In the genomic region with DNA sequence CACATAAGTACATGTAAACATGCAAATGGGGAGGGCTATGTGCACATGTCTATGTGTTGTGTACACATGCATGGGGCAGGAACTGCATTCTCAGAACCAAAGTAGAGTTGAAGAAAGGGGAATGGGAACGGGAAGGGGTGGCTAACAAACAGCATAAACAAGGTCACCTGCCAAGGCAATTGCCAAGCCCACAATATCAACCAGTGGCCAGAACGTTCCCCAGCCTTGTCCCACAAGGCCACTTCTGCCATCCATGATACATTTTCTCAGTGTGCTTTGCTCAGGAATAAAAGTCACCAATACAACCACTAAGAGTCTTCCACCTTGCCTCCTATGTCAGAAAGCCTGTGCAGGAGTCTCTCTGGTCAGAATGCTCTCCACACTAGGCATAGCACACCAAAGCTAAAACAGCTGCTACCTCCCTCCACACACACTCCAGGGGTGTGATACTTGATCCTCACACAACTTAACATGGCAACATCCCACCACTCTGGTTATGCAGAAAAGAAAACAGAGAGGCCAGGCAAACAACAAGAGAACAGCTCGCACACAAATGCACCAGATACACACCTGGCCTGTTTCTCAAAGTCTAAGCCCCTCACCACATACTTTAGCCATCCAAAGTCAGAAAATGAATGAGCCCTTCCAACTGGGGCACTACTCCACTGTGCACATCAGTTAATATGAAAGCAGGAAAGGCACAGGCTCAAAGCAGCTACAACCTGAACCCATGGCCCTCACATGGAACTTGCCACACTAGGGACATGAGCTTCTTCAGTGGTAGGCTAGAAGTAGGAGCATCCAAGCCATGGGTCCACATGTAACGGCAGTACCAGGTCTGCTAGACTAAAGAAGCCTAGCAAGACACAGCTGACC, we compare ENCODE assay signal across 18 mouse cellular contexts.
"Had no signal": no experiment of that assay in that cellular context is flagged by ENCODE, and none has a peak within 500 bp of the region (broad histone marks: within the 10 kb centered on the region; RNA-seq: fewer than 3 reads in every experiment).

No protein-coding gene starts in this region.

- H3K4me3 ChIP-seq: limb, embryonic 12.5 days; limb, embryonic 15.5 days; midbrain, embryonic 12.5 days; midbrain, embryonic 15.5 days; neural tube, embryonic 13.5 days; stomach, embryonic 15.5 days had no signal

- DNase-seq: kidney, adult 9 months; kidney, postnatal 4 days; left cerebral cortex, postnatal 4 days; liver, postnatal 0 days; lung, embryonic 14.5 days; right cerebral cortex, adult 18-20 months; right cerebral cortex, postnatal 14 days; right cerebral cortex, postnatal 4 days; spleen, adult 18-20 months; thymus, adult 18-20 months; thymus, postnatal 36 days had no signal

- H3K36me3 ChIP-seq: limb, embryonic 12.5 days; limb, embryonic 15.5 days; midbrain, embryonic 12.5 days; midbrain, embryonic 15.5 days; neural tube, embryonic 13.5 days; stomach, embryonic 15.5 days had no signal

- H3K27me3 ChIP-seq: limb, embryonic 12.5 days; limb, embryonic 15.5 days; midbrain, embryonic 12.5 days; midbrain, embryonic 15.5 days; neural tube, embryonic 13.5 days had no signal

- H3K4me2 ChIP-seq: limb, embryonic 12.5 days; limb, embryonic 15.5 days; liver, embryonic 11.5 days; lung, embryonic 14.5 days; midbrain, embryonic 12.5 days; midbrain, embryonic 15.5 days; neural tube, embryonic 13.5 days; stomach, embryonic 15.5 days had no signal
